Mouse (Mus musculus) kidney, postnatal 14 days (tissue): Measurements from ENCODE around the gene Dtd1.
"Not testable (repeated sequence)": the region's sequence is repeated elsewhere in the genome, so short reads cannot be mapped to it uniquely, and the experiment has no call there.

Source experiments
- DNase-seq: peaks from one replicate; pipeline ENCODE4 v3.0.0; 2022; ENCODE audit warnings: mixed read lengths

The Dtd1 gene

DNA sequence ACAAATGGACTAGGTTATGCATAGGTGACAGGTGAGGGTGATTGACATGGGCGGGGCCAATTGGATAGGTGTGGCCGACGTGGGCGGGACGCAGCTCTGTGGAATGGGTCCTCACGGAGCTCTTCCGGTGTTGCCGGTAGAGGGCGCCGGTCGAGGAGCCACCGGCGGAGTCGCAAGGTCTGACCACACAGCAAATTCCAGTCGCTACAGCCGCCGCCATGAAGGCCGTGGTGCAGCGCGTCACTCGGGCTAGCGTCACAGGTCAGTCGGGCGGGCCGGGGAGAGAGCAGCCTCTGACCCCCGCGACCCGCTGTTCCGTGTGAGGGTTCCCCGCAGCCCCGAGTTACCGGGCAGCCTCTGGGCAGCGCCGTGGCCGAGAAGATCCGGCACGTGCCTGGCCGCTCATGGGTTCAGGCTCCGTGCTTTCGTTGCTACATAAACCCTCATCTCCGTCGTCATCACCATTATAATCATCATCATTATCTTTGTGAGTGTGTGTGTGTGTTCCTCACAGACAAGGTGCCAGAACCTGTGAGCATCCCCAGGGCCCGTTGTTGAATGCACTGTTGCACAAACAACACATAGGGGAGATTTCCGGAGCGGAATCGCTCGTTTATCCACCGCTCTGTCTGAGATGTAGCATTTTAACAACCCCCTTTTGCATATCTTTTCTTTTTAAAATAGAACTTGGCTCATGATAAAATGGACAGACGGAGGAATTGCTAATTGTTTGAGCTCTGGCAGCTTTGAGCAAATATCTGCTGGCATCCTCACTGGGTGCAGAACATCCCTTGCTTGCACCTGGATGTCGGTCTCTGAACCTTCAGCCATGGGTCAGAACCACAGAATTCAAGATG, at the start of gene Dtd1:
Dtd1 (plus strand) TSS at position 67 of the 857 bp plus-strand sequence.
- DNase-seq = peak; percentile 93

- peak; percentile 79 for DNase-seq
These were observed 49.2 kb upstream of the Dtd1 start, which contains the start of gene Rbbp9 for GRCm38 (mm10) chr2:144550529-144550928. Rbbp9 (minus strand) TSS chr2:144550869.

DNA sequence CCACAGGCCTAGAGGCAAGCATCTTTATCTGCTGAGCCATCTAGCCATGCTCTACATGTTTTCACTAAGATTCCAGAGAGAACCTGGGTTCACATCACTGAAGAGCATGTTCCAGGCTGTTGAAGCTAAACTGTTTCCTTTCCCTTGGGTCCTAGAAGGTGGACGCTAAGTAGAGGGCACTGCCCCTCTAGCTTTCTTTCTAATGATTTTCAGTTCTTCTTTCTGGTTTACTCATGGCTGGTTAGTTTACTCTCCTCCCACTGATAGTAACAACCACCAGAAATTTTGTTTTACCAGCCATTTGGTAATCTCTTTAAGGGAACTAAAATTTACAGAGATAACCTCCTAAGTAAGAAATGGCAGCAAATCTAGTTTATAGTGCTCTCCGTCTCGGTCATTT, 45.8 kb upstream of the Dtd1 start:
- no peak for DNase-seq

DNA sequence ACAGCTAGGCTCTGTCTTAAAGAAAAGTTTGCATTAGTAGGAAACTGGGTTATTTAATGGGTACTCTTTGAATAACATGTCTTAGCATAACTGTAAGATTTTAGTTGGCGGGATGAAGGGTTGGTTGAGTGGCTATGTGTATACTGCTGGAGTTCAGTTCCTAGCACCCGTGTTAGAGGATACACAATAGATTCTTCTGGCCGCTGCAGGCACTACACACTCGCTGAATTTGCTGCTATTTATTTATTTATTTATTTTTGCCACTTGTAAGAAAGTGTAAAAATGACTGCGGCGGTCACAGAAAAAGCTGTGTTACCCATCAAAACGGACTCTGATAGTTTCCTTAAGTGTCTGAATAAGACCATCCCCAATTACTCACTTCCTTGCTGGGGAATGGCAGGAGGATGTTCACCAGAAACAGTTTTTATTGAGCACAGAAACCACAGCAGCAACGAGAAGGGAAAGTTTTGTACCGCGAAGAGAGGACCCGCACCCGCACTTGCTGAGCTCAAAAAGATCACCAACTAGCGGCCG, 44.3 kb upstream of the Dtd1 start:
- DNase-seq = no peak

DNA sequence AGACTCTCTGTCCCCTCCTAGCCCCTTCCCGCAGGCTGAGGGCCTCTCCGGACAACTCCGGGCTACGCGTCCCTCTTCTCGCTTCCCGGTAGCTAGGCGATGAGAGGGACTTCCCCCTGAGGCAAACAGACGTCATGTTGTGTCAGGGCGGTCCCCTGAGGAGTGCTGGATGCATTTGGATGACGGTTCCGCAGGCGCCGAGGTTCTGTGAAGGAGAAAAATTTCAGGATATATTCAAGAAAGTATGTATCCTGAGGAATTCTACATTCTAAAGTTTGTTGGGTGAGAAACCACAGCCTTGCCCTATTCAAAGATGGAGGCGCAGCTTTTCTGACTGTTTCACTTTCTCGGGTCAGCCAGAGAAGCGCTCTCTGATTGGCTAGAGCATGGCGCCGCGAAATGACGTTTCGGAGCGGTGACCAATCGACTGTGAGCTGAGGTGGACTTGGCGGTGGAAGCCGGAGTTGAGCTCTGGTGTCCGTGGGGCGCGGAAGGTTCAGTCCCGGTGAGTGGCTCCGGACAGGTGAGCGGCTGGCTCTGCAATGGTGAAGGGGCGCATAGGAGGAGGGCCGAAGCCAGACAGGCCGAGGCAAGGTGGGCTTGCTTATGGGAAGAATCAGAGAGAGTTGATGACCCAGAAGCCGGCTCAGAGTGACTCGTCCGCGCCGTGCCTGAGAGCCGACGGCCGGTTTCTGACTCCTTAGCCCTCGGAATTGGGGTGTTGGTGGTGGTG, 43.7 kb upstream of the Dtd1 start, which contains the start of gene Sec23b:
Sec23b (plus strand) TSS at position 410 of the 733 bp plus-strand sequence.
- peak; percentile 98 for DNase-seq

DNA sequence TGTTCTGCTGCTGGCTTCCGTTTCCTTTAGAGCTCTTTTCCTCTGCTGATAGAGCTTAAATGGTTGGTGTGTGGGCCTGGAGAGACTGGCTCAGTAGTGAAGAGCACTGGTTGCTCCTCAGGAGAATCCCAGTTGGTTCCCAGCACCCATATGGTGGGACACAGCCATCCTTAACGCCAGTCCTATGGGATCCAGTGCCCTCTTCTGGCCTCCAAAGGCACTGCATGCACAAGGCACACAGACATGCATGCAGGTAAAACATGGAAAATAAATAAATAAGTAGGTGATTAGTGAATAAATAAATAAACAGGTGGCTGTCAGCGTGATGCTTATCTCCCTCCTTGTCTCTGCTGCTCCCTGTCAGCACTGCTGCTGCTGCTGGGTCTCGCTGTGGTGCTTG, 11.0 kb upstream of the Dtd1 start:
- DNase-seq = peak; percentile 7

GRCm38 (mm10) chr2:144593036-144593435, 6.7 kb upstream of the Dtd1 start:
- not testable (repeated sequence) for DNase-seq

DNA sequence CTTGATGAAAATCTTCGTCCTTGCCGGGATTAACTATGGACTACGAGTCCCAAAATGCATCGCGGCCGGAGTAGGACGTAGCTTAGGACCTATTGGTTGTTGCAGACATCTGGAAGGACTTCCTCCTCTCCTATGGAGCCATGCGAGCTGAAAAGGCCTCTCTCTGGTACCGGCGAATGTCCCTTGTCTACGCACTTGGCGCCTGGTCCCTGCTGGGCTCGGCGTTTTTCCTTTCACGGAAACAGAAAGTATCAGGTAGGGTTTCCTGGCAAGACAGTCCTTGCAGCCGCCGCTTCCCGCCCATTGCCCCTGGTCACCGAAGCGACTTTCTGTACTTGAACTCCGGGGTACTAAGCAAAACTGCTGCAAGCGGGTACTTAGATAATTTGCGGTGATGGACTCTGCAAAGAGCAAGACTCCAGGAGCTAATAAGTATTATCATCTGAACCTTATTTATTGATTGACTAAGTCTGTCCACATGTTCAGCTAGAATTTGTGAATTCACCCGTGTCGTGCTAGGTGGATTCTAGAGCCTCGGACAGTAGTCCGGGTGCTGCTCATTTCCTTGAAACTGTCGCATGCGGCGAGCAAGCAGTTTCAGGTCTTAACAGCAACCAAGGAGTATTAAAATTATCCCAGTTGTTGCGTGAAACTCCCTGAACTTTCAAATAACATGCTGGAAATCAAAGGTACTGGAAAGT, 5.6 kb upstream of the Dtd1 start, which contains the start of gene Smim26:
Smim26 (plus strand) TSS at position 104 of the 701 bp plus-strand sequence.
- DNase-seq = peak; percentile 87

GRCm38 (mm10) chr2:144598006-144598405, 1.7 kb upstream of the Dtd1 start:
- DNase-seq = no peak

DNA sequence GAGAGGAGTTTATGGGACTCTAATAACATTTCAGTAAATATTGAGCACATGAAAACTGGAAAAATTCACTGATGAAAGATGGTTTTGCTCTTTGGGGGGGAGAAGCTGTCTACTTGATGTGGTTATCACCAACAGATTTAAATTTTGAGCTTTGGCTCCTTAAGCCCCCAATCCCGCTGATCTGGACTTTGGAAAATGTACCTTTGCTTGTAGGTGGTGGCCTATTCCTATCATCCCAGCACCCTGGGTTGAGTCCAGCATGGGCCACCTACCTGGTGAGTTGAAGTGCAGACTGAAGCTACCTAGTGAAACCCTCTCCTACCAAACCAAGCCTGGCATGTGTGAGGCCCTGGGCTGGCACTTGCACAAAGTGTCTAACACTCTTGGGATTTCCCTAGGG, 1.9 kb downstream of the Dtd1 start:
- no peak for DNase-seq

GRCm38 (mm10) chr2:144613956-144614355, 14.3 kb downstream of the Dtd1 start:
- no peak for DNase-seq

DNA sequence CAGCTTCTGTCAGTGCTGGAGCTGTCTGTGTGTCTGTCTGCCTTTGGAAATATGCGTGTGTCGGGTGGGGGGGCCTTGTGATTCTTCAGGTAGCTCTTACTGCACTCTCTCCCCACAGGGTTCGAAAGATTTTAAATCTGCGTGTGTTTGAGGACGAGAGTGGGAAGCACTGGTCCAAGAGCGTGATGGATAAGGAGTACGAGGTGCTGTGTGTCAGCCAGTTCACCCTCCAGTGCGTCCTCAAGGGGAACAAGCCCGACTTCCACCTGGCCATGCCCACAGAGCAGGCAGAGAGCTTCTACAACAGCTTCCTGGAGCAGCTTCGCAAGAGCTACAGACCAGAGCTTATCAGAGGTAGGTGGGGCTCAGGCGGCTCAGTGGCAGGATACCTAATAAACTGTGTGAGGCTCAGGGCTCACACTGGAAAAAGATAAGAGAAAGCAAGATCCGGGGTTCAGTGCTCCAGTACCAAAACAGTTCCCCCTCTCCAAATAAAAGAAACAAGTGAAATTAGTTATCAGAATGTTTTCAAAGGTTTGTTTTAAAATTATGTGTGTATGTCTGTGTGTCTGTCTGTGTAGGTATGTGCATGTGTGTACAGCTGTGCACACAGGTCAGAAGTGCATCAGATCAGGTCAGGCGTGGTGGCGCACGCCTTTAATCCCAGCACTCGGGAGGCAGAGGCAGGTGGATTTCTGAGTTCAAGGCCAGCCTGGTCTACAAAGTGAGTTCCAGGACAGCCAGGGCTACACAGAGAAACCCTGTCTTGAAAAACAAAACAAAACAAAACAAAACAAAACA, 17.6 kb downstream of the Dtd1 start:
- no peak for DNase-seq

- DNase-seq = no peak
These were observed 21.8 kb downstream of the Dtd1 start for GRCm38 (mm10) chr2:144621491-144621890.

DNA sequence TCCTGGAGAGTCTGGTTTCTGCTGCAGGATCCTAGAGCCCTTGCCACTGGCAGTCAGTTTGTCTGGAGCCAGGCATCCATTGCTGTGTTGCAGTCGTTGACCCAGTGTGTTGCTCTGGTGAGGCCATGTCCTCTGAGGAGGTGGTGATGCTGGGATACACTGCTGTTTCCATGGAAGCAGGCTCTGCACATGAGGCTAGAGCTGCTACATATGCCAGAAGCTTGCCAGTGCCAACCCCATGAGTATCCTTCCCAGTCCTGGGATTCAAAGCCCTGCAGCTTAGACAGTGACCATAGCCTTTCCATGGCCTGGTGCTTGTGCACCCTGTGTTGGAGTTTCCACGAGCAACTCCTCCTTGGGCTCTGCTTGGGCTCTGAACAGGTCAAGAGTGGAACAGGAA, 33.9 kb downstream of the Dtd1 start:
- no peak for DNase-seq

DNA sequence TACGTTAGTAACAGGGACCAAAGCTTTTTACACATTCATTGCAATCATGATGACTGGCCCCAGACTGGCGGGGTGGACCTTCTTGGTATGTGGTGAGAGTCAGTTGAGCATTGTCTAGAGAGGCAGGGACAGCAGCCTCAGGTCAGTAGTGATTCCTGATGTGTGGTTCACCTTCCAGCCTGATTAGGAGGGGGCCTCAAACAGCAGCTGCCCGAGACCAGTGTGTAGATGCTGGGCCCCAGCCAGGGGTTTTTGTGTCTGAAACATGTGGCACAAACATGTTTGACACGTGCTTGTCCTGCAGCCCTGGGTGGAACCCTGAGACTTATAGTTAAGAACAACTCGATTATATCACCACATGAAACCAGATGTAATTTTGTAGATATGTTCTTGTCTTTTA, 34.5 kb downstream of the Dtd1 start:
- peak; percentile 30 for DNase-seq

DNA sequence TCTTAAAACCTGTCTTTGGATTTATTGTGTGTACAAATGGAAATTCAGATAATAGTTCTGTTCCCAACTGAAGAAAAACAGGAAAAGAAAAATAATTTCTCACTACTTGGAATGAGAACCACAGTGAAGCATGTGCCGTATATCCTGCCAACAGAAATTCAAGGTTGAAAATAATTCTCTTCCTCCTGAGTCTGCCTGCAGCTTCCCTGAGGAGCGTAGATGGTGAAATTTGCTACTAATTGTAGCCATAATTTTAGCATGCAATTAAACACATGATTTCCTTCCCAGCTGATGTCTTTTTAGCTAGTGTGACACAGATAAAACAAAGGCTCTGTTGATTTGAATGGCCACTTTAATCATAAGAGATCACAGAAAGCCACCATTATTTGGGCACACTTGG, 35.0 kb downstream of the Dtd1 start:
- no peak for DNase-seq

GRCm38 (mm10) chr2:144635644-144636320, 36.1 kb downstream of the Dtd1 start:
- peak; percentile 71 for DNase-seq

- peak; percentile 31 for DNase-seq
These were observed 37.5 kb downstream of the Dtd1 start for GRCm38 (mm10) chr2:144637204-144637603.

GRCm38 (mm10) chr2:144637671-144638395, 38.1 kb downstream of the Dtd1 start:
- DNase-seq = no peak

GRCm38 (mm10) chr2:144638719-144639118, 39.0 kb downstream of the Dtd1 start:
- DNase-seq = peak; percentile 43

GRCm38 (mm10) chr2:144640101-144640500, 40.4 kb downstream of the Dtd1 start:
- no peak for DNase-seq
